Mouse (Mus musculus) neural tube, embryonic 12.5 days (tissue): ENCODE results near the gene Gm20388. TPM values are rescaled to one million over a fixed set of nuclear protein-coding genes. Genes with fewer than 3 reads are reported as not detected.

Experiments used
- ATAC-seq: fragments of 200-750 bp; cut with Nextera tagmentation; 2 replicates; pipeline ENCODE4 v1.8.0; 2017; ENCODE audit warnings: low read depth, mild to moderate bottlenecking, moderate TSS enrichment, moderate library complexity; ENCODE audit not compliant: low FRiP score
- H3K27ac ChIP-seq: fragments of 300-500 bp; sonication (generic); 2 replicates; pipeline ENCODE4 v1.5.1; 2016
- H3K27me3 ChIP-seq: fragments of 300-500 bp; sonication (generic); replicated peaks from 2 replicates; pipeline ENCODE4 v1.6.1; 2016; ENCODE audit warnings: mild to moderate bottlenecking
- H3K36me3 ChIP-seq: fragments of 300-500 bp; sonication (generic); 2 replicates; pipeline ENCODE4 v1.6.1; 2016; ENCODE audit warnings: mild to moderate bottlenecking
- H3K4me1 ChIP-seq: fragments of 300-500 bp; sonication (generic); 2 replicates; pipeline ENCODE4 v1.6.1; 2016
- H3K4me2 ChIP-seq: fragments of 300-500 bp; sonication (generic); replicated peaks from 2 replicates; pipeline ENCODE4 v1.6.1; 2016; ENCODE audit warnings: mild to moderate bottlenecking
- H3K4me3 ChIP-seq: fragments of 300-500 bp; sonication (generic); 2 replicates; pipeline ENCODE4 v1.5.1; 2016
- H3K9ac ChIP-seq: fragments of 300-500 bp; sonication (generic); 2 replicates; pipeline ENCODE4 v1.6.1; 2016; ENCODE audit warnings: mild to moderate bottlenecking
- H3K9me3 ChIP-seq: fragments of 300-500 bp; sonication (generic); 2 replicates; pipeline ENCODE4 v1.6.1; 2016; ENCODE audit warnings: mild to moderate bottlenecking
- WGBS: fragments of 180-500 bp; shearing (Covaris S2); methylation state at CpG from one replicate; pipeline ENCODE4 v1.1.7; 2016; 5-methylcytosine and 5-hydroxymethylcytosine counted together
- polyA plus RNA-seq: library from polyadenylated mRNA; unstranded; fragments of >200 nt; fragmentation: Nextera tagmentation; extraction: Ambion mirVana; gene quantifications from 2 replicates; pipeline ENCODE4 v1.2.1, GENCODE M21; 2016

Gene Gm20388
- polyA plus RNA-seq, 1 experiment from 2014 or later = not detected

DNA sequence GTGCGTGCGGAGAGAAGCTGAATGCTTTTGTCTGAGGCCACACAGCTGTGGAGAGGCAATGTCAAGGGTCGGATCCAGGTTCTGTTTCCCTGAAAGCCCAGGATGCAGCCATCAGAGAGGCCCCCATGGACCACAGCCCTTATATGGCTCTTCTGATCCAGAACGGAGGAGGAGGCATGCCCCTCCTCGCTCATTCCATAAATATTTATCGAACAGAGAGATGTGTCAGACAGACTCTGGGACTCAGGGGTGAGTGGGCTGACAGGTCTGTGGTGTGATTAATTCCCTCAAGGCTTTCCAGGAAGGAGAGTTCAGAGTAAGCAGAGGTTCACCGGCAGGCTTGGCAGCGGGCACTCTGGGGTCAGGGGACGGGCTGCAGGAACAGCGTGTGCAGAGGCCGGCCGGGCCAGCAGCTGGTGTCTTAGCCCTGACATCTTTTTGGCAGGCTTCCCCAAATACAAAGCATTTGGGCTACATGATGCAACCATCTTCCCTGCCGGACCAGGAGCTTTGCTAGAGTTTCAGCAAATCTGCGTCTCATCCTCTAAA is 93.6 kb downstream of the Gm20388 start:
- 36% methylated on average over 14 of the region's 14 CpGs for WGBS
- Histone ChIP-seq H3K27me3 (no peaks in the 10 kb centered on the region), H3K4me3 (no peak overlapping the region), H3K4me1 (peaks cover 11% of the 10 kb centered on the region), H3K9me3 (no peaks in the 10 kb centered on the region), H3K36me3 (no peaks in the 10 kb centered on the region), H3K27ac (no peak overlapping the region), H3K9ac (no peak overlapping the region), H3K4me2 (no peak overlapping the region)
- peak; percentile 25; the same call in 1 of the 2 replicates for ATAC-seq

- WGBS = 45% methylated on average over 2 of the region's 2 CpGs
- Histone ChIP-seq H3K9me3 (no peaks in the 10 kb centered on the region), H3K4me1 (peaks cover 11% of the 10 kb centered on the region), H3K27ac (no peak overlapping the region), H3K27me3 (no peaks in the 10 kb centered on the region), H3K4me3 (no peak overlapping the region), H3K36me3 (no peaks in the 10 kb centered on the region), H3K9ac (no peak overlapping the region), H3K4me2 (0 out of 2 replicates have a peak overlapping the region, but pooled peaks have one; percentile 7)
- no peak for ATAC-seq
These were observed 94.2 kb downstream of the Gm20388 start for GRCm38 (mm10) chr8:120004705-120005381.

DNA sequence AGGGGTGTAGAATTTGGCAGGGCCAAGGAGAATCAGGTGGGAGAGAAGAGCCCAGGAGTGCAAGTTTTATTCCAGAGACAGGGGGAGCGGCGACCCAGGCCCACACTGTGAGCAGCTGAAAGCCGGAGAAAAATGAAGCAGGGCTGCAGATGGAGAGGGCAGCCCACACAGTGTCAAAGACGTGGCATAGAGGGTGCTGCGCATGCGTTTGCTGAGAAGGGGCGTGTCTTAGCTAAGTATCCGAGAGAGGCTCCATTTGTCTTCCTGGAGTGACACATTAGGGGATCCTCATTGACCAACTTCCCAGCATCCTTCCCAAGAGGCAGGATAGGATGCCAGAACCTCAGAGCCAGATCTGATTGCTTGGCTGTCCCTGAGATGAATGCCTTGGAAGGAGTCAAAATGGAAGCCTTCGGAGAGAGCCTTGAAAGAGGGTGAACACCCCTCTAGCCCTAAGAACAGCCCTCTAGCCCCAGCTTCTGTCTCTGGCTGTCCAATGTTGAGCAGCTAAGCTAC is 96.1 kb downstream of the Gm20388 start:
- no peak overlapping the region for H3K4me3 ChIP-seq
- no peak overlapping the region for H3K9ac ChIP-seq
- H3K27ac ChIP-seq = no peak overlapping the region
- H3K4me2 ChIP-seq = peak overlapping the region; percentile 7; the same call in 1 of the 2 replicates
- ATAC-seq = no peak
- peaks cover 11% of the 10 kb centered on the region for H3K4me1 ChIP-seq
- H3K36me3 ChIP-seq = no peaks in the 10 kb centered on the region
- no peaks in the 10 kb centered on the region for H3K9me3 ChIP-seq
- H3K27me3 ChIP-seq = no peaks in the 10 kb centered on the region
- WGBS = 30% methylated on average over 9 of the region's 9 CpGs

GRCm38 (mm10) chr8:120007178-120007577 is 96.5 kb downstream of the Gm20388 start:
- WGBS = 84% methylated on average over 9 of the region's 9 CpGs
- Histone ChIP-seq H3K4me3 (no peak overlapping the region), H3K9me3 (no peaks in the 10 kb centered on the region), H3K9ac (no peak overlapping the region), H3K4me2 (no peak overlapping the region), H3K27ac (no peak overlapping the region), H3K36me3 (no peaks in the 10 kb centered on the region), H3K4me1 (peaks cover 11% of the 10 kb centered on the region), H3K27me3 (no peaks in the 10 kb centered on the region)
- ATAC-seq = no peak

GRCm38 (mm10) chr8:120009284-120009683 is 98.6 kb downstream of the Gm20388 start:
- 72% methylated on average over 6 of the region's 6 CpGs for WGBS
- no peaks in the 10 kb centered on the region for H3K9me3 ChIP-seq
- no peak overlapping the region for H3K4me3 ChIP-seq
- no peak overlapping the region for H3K27ac ChIP-seq
- 0 out of 2 replicates have a peak, but pooled peaks cover 5% of the 10 kb centered on the region for H3K27me3 ChIP-seq
- H3K4me1 ChIP-seq = peaks cover 7% of the 10 kb centered on the region
- H3K36me3 ChIP-seq = no peaks in the 10 kb centered on the region
- ATAC-seq = no peak
- H3K4me2 ChIP-seq = no peak overlapping the region
- no peak overlapping the region for H3K9ac ChIP-seq

DNA sequence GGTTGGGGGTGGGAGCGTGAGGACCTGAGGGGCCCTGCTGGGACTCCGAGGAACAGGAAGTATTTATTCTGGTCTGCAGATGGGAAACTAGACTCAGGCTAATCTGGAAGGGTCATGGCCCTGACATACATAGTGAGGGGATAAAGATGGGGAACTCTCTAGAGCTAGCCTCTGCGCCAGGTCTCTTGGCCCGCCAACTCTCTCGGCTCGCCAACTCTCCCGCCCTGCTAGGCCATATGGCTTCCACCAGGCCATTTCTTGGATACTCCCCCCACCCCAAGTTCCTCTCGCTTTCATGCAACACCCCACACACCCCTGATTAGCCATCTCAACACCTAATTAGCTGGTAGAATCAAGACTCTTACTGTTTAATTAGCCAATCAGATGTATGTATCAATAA is 101.8 kb downstream of the Gm20388 start:
- Histone ChIP-seq H3K4me2 (no peak overlapping the region), H3K4me3 (no peak overlapping the region), H3K36me3 (no peaks in the 10 kb centered on the region), H3K9me3 (no peaks in the 10 kb centered on the region), H3K9ac (no peak overlapping the region), H3K27me3 (0 out of 2 replicates have a peak, but pooled peaks cover 5% of the 10 kb centered on the region), H3K27ac (no peak overlapping the region), H3K4me1 (no peaks in the 10 kb centered on the region)
- WGBS = 86% methylated on average over 8 of the region's 8 CpGs
- ATAC-seq = no peak

DNA sequence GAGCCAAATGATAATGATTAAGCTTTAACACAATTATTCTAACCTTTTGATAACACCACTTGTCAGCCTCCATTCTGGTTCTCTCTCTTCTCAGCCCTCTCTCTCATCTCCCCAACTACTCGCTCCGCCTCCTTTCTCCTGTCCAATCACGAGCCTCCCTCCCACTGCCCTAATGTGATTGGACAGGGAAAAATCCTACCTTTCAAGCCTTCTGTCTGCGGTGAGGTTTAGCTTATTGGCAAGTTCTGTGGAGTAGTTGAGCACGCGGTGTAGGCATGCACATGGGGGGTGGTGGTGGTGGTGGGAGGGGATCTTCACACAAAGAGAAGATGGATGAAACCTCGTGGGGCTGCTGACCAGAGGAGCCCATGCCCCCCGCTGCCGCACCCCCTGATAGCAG is 102.3 kb downstream of the Gm20388 start:
- no peak overlapping the region for H3K27ac ChIP-seq
- 0 out of 2 replicates have a peak overlapping the region, but pooled peaks have one; percentile 16 for H3K4me2 ChIP-seq
- H3K4me1 ChIP-seq = no peaks in the 10 kb centered on the region
- 0 out of 2 replicates have a peak, but pooled peaks cover 5% of the 10 kb centered on the region for H3K27me3 ChIP-seq
- no peaks in the 10 kb centered on the region for H3K36me3 ChIP-seq
- no peak for ATAC-seq
- no peak overlapping the region for H3K4me3 ChIP-seq
- no peak overlapping the region for H3K9ac ChIP-seq
- 28% methylated on average over 9 of the region's 9 CpGs for WGBS
- H3K9me3 ChIP-seq = no peaks in the 10 kb centered on the region

- Histone ChIP-seq H3K4me2 (no peak overlapping the region), H3K27ac (no peak overlapping the region), H3K36me3 (no peaks in the 10 kb centered on the region), H3K9me3 (no peaks in the 10 kb centered on the region), H3K27me3 (0 out of 2 replicates have a peak, but pooled peaks cover 5% of the 10 kb centered on the region), H3K4me1 (no peaks in the 10 kb centered on the region), H3K4me3 (no peak overlapping the region), H3K9ac (no peak overlapping the region)
- 70% methylated on average over 15 of the region's 15 CpGs for WGBS
- ATAC-seq = no peak
These were observed 103.8 kb downstream of the Gm20388 start for GRCm38 (mm10) chr8:120014267-120015023.

GRCm38 (mm10) chr8:120015916-120016315 is 105.3 kb downstream of the Gm20388 start:
- Histone ChIP-seq H3K27me3 (0 out of 2 replicates have a peak, but pooled peaks cover 5% of the 10 kb centered on the region), H3K4me3 (no peak overlapping the region)
- 88% methylated on average over 8 of the region's 8 CpGs for WGBS

DNA sequence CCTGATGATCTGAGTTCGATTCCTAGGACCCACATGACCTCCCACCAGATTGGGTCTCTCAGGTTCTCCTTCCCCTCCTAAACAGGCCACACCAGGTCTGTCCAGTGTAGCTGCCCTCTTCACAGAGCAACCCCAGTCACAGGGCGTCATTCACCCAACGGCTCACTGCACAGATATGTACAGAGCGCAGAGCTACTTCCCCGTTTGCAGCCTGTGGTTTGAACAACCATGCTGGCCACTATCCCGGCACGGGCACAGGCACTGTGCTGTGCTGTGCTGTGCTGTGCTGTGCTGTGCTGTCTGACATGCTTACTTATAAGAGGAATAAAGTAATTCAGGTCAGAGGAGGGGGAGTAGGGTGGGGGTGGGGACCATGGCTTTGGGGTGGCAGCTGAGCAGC is 105.8 kb downstream of the Gm20388 start:
- 87% methylated on average over 7 of the region's 7 CpGs for WGBS
- Histone ChIP-seq H3K27ac (no peak overlapping the region), H3K4me1 (no peaks in the 10 kb centered on the region), H3K36me3 (no peaks in the 10 kb centered on the region), H3K4me2 (no peak overlapping the region), H3K9ac (no peak overlapping the region), H3K27me3 (0 out of 2 replicates have a peak, but pooled peaks cover 5% of the 10 kb centered on the region), H3K4me3 (no peak overlapping the region), H3K9me3 (no peaks in the 10 kb centered on the region)
- no peak for ATAC-seq

More at GRCm38 (mm10) chr8:120015916-120016315, 105.3 kb downstream of the Gm20388 start:
- Histone ChIP-seq H3K27ac (no peak overlapping the region), H3K9me3 (no peaks in the 10 kb centered on the region), H3K36me3 (no peaks in the 10 kb centered on the region), H3K4me2 (no peak overlapping the region), H3K4me1 (no peaks in the 10 kb centered on the region), H3K9ac (no peak overlapping the region)
- no peak for ATAC-seq

DNA sequence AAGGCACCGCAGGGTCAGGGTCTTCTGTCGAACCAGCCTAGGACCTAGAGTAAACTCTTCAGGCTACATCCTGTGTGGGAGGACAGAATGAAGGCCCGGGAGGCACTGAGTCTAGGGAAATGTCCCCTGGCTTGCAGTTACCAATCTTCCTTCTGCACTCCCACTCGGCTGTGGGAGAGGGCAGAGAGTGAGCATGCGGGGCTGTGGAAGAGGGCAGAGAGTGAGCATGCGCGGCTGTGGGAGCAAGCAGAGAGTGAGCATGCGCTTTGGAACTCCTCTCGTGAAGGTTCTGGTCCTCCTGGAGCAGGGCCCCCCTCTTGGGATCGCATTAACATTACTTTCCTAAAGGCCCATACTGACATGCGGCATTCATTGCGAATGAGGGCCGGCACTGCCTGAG is 106.7 kb downstream of the Gm20388 start:
- H3K4me1 ChIP-seq = no peaks in the 10 kb centered on the region
- WGBS = 91% methylated on average over 13 of the region's 13 CpGs

DNA sequence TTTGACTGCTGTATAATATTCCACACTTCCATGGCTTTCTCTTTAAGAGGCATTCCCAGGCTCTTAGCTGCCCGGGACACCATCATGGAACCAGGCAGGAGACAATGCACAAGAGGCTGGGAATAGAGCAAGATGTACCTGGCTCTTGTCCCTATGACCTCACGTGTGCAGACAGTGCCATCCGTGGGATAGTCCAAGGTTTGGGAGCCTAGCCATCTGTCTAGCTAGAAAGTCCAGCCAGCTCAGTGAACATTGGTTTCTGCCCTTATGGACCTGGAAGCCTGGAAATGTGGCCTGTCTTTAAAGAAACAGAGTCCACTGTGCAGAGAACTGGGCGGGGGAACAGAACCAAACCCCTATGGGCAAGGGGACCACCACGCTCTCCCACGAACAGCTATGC is 107.1 kb downstream of the Gm20388 start:
- no peak overlapping the region for H3K9ac ChIP-seq
- 94% methylated on average over 6 of the region's 6 CpGs for WGBS
- H3K9me3 ChIP-seq = no peaks in the 10 kb centered on the region
- ATAC-seq = no peak
- no peak overlapping the region for H3K4me3 ChIP-seq
- no peaks in the 10 kb centered on the region for H3K4me1 ChIP-seq
- no peaks in the 10 kb centered on the region for H3K36me3 ChIP-seq
- no peak overlapping the region for H3K27ac ChIP-seq
- H3K4me2 ChIP-seq = no peak overlapping the region
- 0 out of 2 replicates have a peak, but pooled peaks cover 5% of the 10 kb centered on the region for H3K27me3 ChIP-seq

More for the DNA sequence above, 106.7 kb downstream of the Gm20388 start:
- Histone ChIP-seq H3K27ac (no peak overlapping the region), H3K4me3 (no peak overlapping the region), H3K27me3 (0 out of 2 replicates have a peak, but pooled peaks cover 5% of the 10 kb centered on the region), H3K4me2 (no peak overlapping the region), H3K9me3 (no peaks in the 10 kb centered on the region), H3K36me3 (no peaks in the 10 kb centered on the region), H3K9ac (no peak overlapping the region)
- ATAC-seq = no peak
